13 mouse cellular contexts compared by ENCODE assay signal in the genomic region with DNA sequence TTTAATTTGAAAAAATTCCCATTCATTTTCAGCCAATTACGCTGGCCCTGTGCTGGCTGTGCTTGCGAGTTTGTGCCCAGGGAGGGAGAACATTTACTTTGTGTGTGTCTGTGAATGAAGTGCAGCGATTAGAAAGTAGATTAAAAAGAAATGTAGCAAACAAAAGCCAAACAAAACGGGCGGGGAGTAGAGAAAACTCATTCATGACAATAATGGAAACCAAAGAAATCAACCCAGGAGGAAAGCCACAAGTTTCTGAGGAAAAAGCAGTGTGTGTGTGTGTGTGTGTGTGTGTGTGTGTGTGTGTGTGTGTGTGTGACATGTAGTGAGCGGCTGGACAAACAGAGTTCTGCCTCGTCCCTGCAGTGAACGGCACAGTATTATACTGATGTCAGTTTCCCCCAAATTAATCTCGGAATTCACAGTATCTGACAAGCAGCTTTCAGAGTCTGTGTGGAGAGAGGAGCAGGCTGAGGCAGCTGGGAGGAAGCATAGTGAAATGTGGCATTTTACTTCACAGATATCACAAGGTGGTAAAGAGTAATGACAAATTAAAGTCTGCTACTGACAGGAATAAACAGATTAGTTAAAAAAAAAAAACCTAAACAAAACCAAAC. TPM values are rescaled to one million over a fixed set of nuclear protein-coding genes. Genes with fewer than 3 reads are reported as not detected.
DNase-seq lines count a peak whose midpoint lies in the region; ATAC-seq and TF ChIP-seq lines count a peak whose summit lies in the region.
"Had no signal": no experiment of that assay in that cellular context is flagged by ENCODE, and none has a peak within 500 bp of the region (broad histone marks: within the 10 kb centered on the region; RNA-seq: fewer than 3 reads in every experiment).

No protein-coding gene starts in this region.

- H3K36me3 ChIP-seq in embryonic facial prominence, embryonic 13.5 days, result peaks cover 6% of the 10 kb centered on the region
- peaks cover 4% of the 10 kb centered on the region; the same call in 1 of the 2 replicates for H3K36me3 ChIP-seq in forebrain, embryonic 14.5 days (ENCODE audit: control insufficient read depth, insufficient read depth, low read length)
- H3K36me3 ChIP-seq in hindbrain, postnatal 0 days (ENCODE audit: insufficient read depth, low read length), result no peaks in the 10 kb centered on the region
- H3K36me3 ChIP-seq in midbrain, embryonic 16.5 days (ENCODE audit: control insufficient read depth, insufficient read depth, low read length), result no peaks in the 10 kb centered on the region
- H3K36me3 ChIP-seq in liver, postnatal 0 days (replicated peaks; ENCODE audit: insufficient read depth, low read length), result 0 out of 2 replicates have a peak, but pooled peaks cover 4% of the 10 kb centered on the region

- peak; percentile 78 for DNase-seq in forebrain, embryonic 14.5 days (ENCODE audit: low spot score)
- no peak for DNase-seq in hindbrain, postnatal 0 days (ENCODE audit: low spot score)
- DNase-seq in liver, postnatal 0 days, result no peak
- DNase-seq in cerebellum, adult 18-20 months, result no peak
- DNase-seq: cerebellum, adult 9-11 months; heart, postnatal 4 days; liver had no signal

- no peak for ATAC-seq in embryonic facial prominence, embryonic 13.5 days (ENCODE audit: insufficient number of reproducible peaks, insufficient read depth, low FRiP score, low TSS enrichment, low read depth)
- ATAC-seq in forebrain, embryonic 14.5 days, result peak; percentile 52
- ATAC-seq in hindbrain, postnatal 0 days, result no peak
- no peak for ATAC-seq in midbrain, embryonic 16.5 days
- ATAC-seq in liver, postnatal 0 days, result no peak
- no peak for ATAC-seq in inflammation-experienced regulatory T-cells, adult 6 months
- ATAC-seq: Patski had no signal

- H3K27ac ChIP-seq in embryonic facial prominence, embryonic 13.5 days, result 0 out of 2 replicates have a peak overlapping the region, but pooled peaks have one; percentile 5
- peak overlapping the region; percentile 79 for H3K27ac ChIP-seq in forebrain, embryonic 14.5 days (ENCODE audit: low read depth, low read length)
- peak overlapping the region; percentile 66 for H3K27ac ChIP-seq in hindbrain, postnatal 0 days
- H3K27ac ChIP-seq in midbrain, embryonic 16.5 days (ENCODE audit: low read length), result peak overlapping the region; percentile 74
- H3K27ac ChIP-seq in liver, postnatal 0 days (ENCODE audit: low read depth), result no peak overlapping the region
- H3K27ac ChIP-seq: kidney, embryonic 15.5 days had no signal

- no peaks in the 10 kb centered on the region for H3K9me3 ChIP-seq in embryonic facial prominence, embryonic 13.5 days
- H3K9me3 ChIP-seq in forebrain, embryonic 14.5 days (replicated peaks; ENCODE audit: control insufficient read depth, low read length), result no peaks in the 10 kb centered on the region
- no peaks in the 10 kb centered on the region for H3K9me3 ChIP-seq in hindbrain, postnatal 0 days (ENCODE audit: low read length)
- no peaks in the 10 kb centered on the region for H3K9me3 ChIP-seq in midbrain, embryonic 16.5 days (replicated peaks; ENCODE audit: control insufficient read depth, low read length, poor library complexity, severe bottlenecking)
- no peaks in the 10 kb centered on the region for H3K9me3 ChIP-seq in liver, postnatal 0 days (ENCODE audit: low read length)
- H3K9me3 ChIP-seq: kidney, embryonic 15.5 days had no signal

- peaks cover 51% of the 10 kb centered on the region for H3K4me1 ChIP-seq in embryonic facial prominence, embryonic 13.5 days
- peaks cover 73% of the 10 kb centered on the region for H3K4me1 ChIP-seq in forebrain, embryonic 14.5 days (ENCODE audit: control insufficient read depth, insufficient read depth, low read length)
- H3K4me1 ChIP-seq in hindbrain, postnatal 0 days (ENCODE audit: insufficient read depth, low read length), result peaks cover 42% of the 10 kb centered on the region
- peaks cover 72% of the 10 kb centered on the region for H3K4me1 ChIP-seq in midbrain, embryonic 16.5 days (ENCODE audit: control insufficient read depth, insufficient read depth, low read length)
- H3K4me1 ChIP-seq in liver, postnatal 0 days (ENCODE audit: insufficient read depth), result peaks cover 17% of the 10 kb centered on the region

- H3K9ac ChIP-seq in embryonic facial prominence, embryonic 13.5 days, result no peak overlapping the region
- H3K9ac ChIP-seq in forebrain, embryonic 14.5 days (ENCODE audit: low read length), result peak overlapping the region; percentile 45
- 0 out of 2 replicates have a peak overlapping the region, but pooled peaks have one; percentile 13 for H3K9ac ChIP-seq in hindbrain, postnatal 0 days (replicated peaks; ENCODE audit: low read length)
- H3K9ac ChIP-seq in midbrain, embryonic 16.5 days (ENCODE audit: low read depth, low read length), result peak overlapping the region; percentile 4; the same call in 1 of the 2 replicates
- H3K9ac ChIP-seq in liver, postnatal 0 days (replicated peaks), result no peak overlapping the region
- H3K9ac ChIP-seq: kidney, embryonic 15.5 days had no signal

- no peak overlapping the region for H3K4me2 ChIP-seq in embryonic facial prominence, embryonic 13.5 days
- H3K4me2 ChIP-seq in forebrain, embryonic 14.5 days (ENCODE audit: low read length), result peak overlapping the region; percentile 28
- H3K4me2 ChIP-seq in hindbrain, postnatal 0 days (ENCODE audit: low read depth, low read length), result peak overlapping the region; percentile 5; the same call in 1 of the 2 replicates
- no peak overlapping the region for H3K4me2 ChIP-seq in midbrain, embryonic 16.5 days (ENCODE audit: low read length)
- no peak overlapping the region for H3K4me2 ChIP-seq in liver, postnatal 0 days (ENCODE audit: low read depth, low read length)
- H3K4me2 ChIP-seq: kidney, embryonic 15.5 days had no signal

- WGBS in embryonic facial prominence, embryonic 13.5 days, result 33% methylated on average over 9 of the region's 9 CpGs
- 3% methylated on average over 9 of the region's 9 CpGs for WGBS in forebrain, embryonic 14.5 days
- 26% methylated on average over 9 of the region's 9 CpGs for WGBS in hindbrain, postnatal 0 days
- 13% methylated on average over 9 of the region's 9 CpGs for WGBS in midbrain, embryonic 16.5 days
- 59% methylated on average over 9 of the region's 9 CpGs for WGBS in liver, postnatal 0 days (ENCODE audit: insufficient replicate concordance)

- no peak for TF ChIP-seq EP300 in liver, postnatal 0 days (IDR thresholded peaks at IDR 0.05; ENCODE audit: low read depth)

- TF ChIP-seq CTCF in hindbrain, postnatal 0 days (IDR thresholded peaks at IDR 0.05; ENCODE audit: low read depth), result no peak
- no peak for TF ChIP-seq CTCF in liver, postnatal 0 days (IDR thresholded peaks at IDR 0.05; ENCODE audit: low read depth)

- H3K4me3 ChIP-seq in embryonic facial prominence, embryonic 13.5 days, result no peak overlapping the region
- H3K4me3 ChIP-seq in forebrain, embryonic 14.5 days (ENCODE audit: low read depth, low read length), result no peak overlapping the region
- H3K4me3 ChIP-seq in hindbrain, postnatal 0 days (ENCODE audit: low read length), result no peak overlapping the region
- no peak overlapping the region for H3K4me3 ChIP-seq in midbrain, embryonic 16.5 days (ENCODE audit: low read depth, low read length)
- no peak overlapping the region for H3K4me3 ChIP-seq in liver, postnatal 0 days (ENCODE audit: low read depth, low read length)
- H3K4me3 ChIP-seq: kidney, embryonic 15.5 days had no signal

- H3K27me3 ChIP-seq in embryonic facial prominence, embryonic 13.5 days, result no peaks in the 10 kb centered on the region
- no peaks in the 10 kb centered on the region for H3K27me3 ChIP-seq in forebrain, embryonic 14.5 days (replicated peaks; ENCODE audit: control insufficient read depth, insufficient read depth, low read length)
- H3K27me3 ChIP-seq in hindbrain, postnatal 0 days (ENCODE audit: insufficient read depth, low read length), result no peaks in the 10 kb centered on the region
- H3K27me3 ChIP-seq in midbrain, embryonic 16.5 days (ENCODE audit: control insufficient read depth, insufficient read depth, low read depth, low read length), result no peaks in the 10 kb centered on the region
- H3K27me3 ChIP-seq in liver, postnatal 0 days (ENCODE audit: insufficient read depth, low read length), result no peaks in the 10 kb centered on the region
- H3K27me3 ChIP-seq: Patski had no signal

RNA-seq across cellular contexts. Expression of a gene that starts 18.8 kb away (rescaled TPM):
- 732 and 923 TPM in 2 replicates for polyA plus RNA-seq in embryonic facial prominence, embryonic 13.5 days (2015; fragmentation: Nextera tagmentation; extraction: Ambion mirVana)
- 6,589 and 7,102 TPM in 2 replicates for polyA plus RNA-seq in forebrain, embryonic 14.5 days (2014; fragmentation: Nextera tagmentation; extraction: Ambion mirVana)
- 8,203 and 10,251 TPM in 2 replicates for total RNA-seq in hindbrain, postnatal 0 days (2014; rRNA removed)
- 5,188 and 5,840 TPM in 2 replicates for polyA plus RNA-seq in hindbrain, postnatal 0 days (2015; fragmentation: Nextera tagmentation; extraction: Ambion mirVana)
- polyA plus RNA-seq in midbrain, embryonic 16.5 days (2015; fragmentation: Nextera tagmentation; extraction: Ambion mirVana), result 9,243 and 10,143 TPM in 2 replicates
- polyA plus RNA-seq in liver, postnatal 0 days (2015; fragmentation: Nextera tagmentation; extraction: Ambion mirVana), result 6.2 and 6.6 TPM in 2 replicates
- polyA plus RNA-seq in inflammation-experienced regulatory T-cells, adult 6 months (2017; shearing (Covaris generic)), result under 1 TPM in 1 of 3 experiments, not detected in 2; 0.67 TPM
- total RNA-seq: megakaryocyte-erythroid progenitor cell, adult 5-6 weeks had no signal

RNA-seq across cellular contexts. Expression of a gene that starts 30.0 kb away (rescaled TPM):
- polyA plus RNA-seq in embryonic facial prominence, embryonic 13.5 days (2015; fragmentation: Nextera tagmentation; extraction: Ambion mirVana), result 66.7 and 68.7 TPM in 2 replicates
- polyA plus RNA-seq in forebrain, embryonic 14.5 days (2014; fragmentation: Nextera tagmentation; extraction: Ambion mirVana), result 240 and 254 TPM in 2 replicates
- 207 and 253 TPM in 2 replicates for total RNA-seq in hindbrain, postnatal 0 days (2014; rRNA removed)
- 263 and 284 TPM in 2 replicates for polyA plus RNA-seq in hindbrain, postnatal 0 days (2015; fragmentation: Nextera tagmentation; extraction: Ambion mirVana)
- 357 and 363 TPM in 2 replicates for polyA plus RNA-seq in midbrain, embryonic 16.5 days (2015; fragmentation: Nextera tagmentation; extraction: Ambion mirVana)
- 12.5 and 13.3 TPM in 2 replicates for polyA plus RNA-seq in liver, postnatal 0 days (2015; fragmentation: Nextera tagmentation; extraction: Ambion mirVana)
- 10 to 100 TPM; 13.9 to 21.2 (median 15.1) TPM for polyA plus RNA-seq in inflammation-experienced regulatory T-cells, adult 6 months (2017; shearing (Covaris generic))

Comparison
In these comparisons a context has a peak if more than half of its experiments do, and no peak if none do; other contexts are left out.
1. H3K4me2 ChIP-seq: peak in forebrain, embryonic 14.5 days (single experiment) and hindbrain, postnatal 0 days (single experiment); none in embryonic facial prominence, embryonic 13.5 days (single experiment), midbrain, embryonic 16.5 days (single experiment) and liver, postnatal 0 days (single experiment).
2. H3K9ac ChIP-seq: peak in forebrain, embryonic 14.5 days (single experiment), hindbrain, postnatal 0 days (single experiment) and midbrain, embryonic 16.5 days (single experiment); none in embryonic facial prominence, embryonic 13.5 days (single experiment) and liver, postnatal 0 days (single experiment).
3. RNA of a gene that starts 18.8 kb away (polyA plus RNA-seq): 9,243 to 10,143 TPM in midbrain, embryonic 16.5 days, 6,589 to 7,102 TPM in forebrain, embryonic 14.5 days, 5,188 to 5,840 TPM in hindbrain, postnatal 0 days and 732 to 923 TPM in embryonic facial prominence, embryonic 13.5 days; 6.2 to 6.6 TPM in liver, postnatal 0 days and 0.67 TPM in inflammation-experienced regulatory T-cells, adult 6 months; every median in the first group is over 10 times any median in the second.